Mouse (Mus musculus) kidney, embryonic 14.5 days (tissue): ENCODE results near the gene Cntnap5c. TPM values are rescaled to one million over a fixed set of nuclear protein-coding genes. Genes with fewer than 3 reads are reported as not detected.

Experiments used
- ATAC-seq: fragments of 200-750 bp; cut with Nextera tagmentation; 2 replicates; pipeline ENCODE4 v1.8.0; 2017; ENCODE audit warnings: moderate number of reproducible peaks, mild to moderate bottlenecking, moderate TSS enrichment, moderate library complexity; ENCODE audit not compliant: low FRiP score, low TSS enrichment
- H3K27ac ChIP-seq: fragments of 300-500 bp; sonication (generic); 2 replicates; pipeline ENCODE4 v1.5.1; 2014; ENCODE audit warnings: low read depth, mild to moderate bottlenecking, low read length, moderate library complexity, mixed read lengths
- H3K27me3 ChIP-seq: fragments of 300-500 bp; sonication (generic); 2 replicates; pipeline ENCODE4 v1.6.1; 2014; ENCODE audit warnings: mild to moderate bottlenecking, low read length; ENCODE audit not compliant: control insufficient read depth, insufficient read depth
- H3K36me3 ChIP-seq: fragments of 300-500 bp; sonication (generic); 2 replicates; pipeline ENCODE4 v1.6.1; 2014; ENCODE audit warnings: low read length, mixed read lengths; ENCODE audit not compliant: control insufficient read depth, insufficient read depth
- H3K4me1 ChIP-seq: fragments of 300-500 bp; sonication (generic); 2 replicates; pipeline ENCODE4 v1.6.1; 2014; ENCODE audit warnings: low read length, mixed read lengths; ENCODE audit not compliant: control insufficient read depth, insufficient read depth
- H3K4me2 ChIP-seq: fragments of 300-500 bp; sonication (generic); replicated peaks from 2 replicates; pipeline ENCODE4 v1.6.1; 2014; ENCODE audit warnings: low read depth, mild to moderate bottlenecking, low read length
- H3K4me3 ChIP-seq: fragments of 300-500 bp; sonication (generic); 2 replicates; pipeline ENCODE4 v1.5.1; 2014; ENCODE audit warnings: mild to moderate bottlenecking, low read length
- H3K9ac ChIP-seq: fragments of 300-500 bp; sonication (generic); 2 replicates; pipeline ENCODE4 v1.6.1; 2014; ENCODE audit warnings: low read depth, mild to moderate bottlenecking, low read length, moderate library complexity
- H3K9me3 ChIP-seq: fragments of 300-500 bp; sonication (generic); 2 replicates; pipeline ENCODE4 v1.6.1; 2016; ENCODE audit warnings: low read length; ENCODE audit not compliant: control insufficient read depth
- WGBS: fragments of 180-500 bp; shearing (Covaris S2); extraction: QIAGEN DNeasy Blood & Tissue Kit; methylation state at CpG from one replicate; pipeline ENCODE4 v1.1.7; 2014; 5-methylcytosine and 5-hydroxymethylcytosine counted together
- polyA plus RNA-seq: library from polyadenylated mRNA; unstranded; fragments of >200 nt; fragmentation: Nextera tagmentation; extraction: Ambion mirVana; gene quantifications from 2 replicates; pipeline ENCODE4 v1.2.1, GENCODE M21; 2014

Cntnap5c gene
- polyA plus RNA-seq, 1 experiment from 2014 or later: 0.05 TPM

DNA sequence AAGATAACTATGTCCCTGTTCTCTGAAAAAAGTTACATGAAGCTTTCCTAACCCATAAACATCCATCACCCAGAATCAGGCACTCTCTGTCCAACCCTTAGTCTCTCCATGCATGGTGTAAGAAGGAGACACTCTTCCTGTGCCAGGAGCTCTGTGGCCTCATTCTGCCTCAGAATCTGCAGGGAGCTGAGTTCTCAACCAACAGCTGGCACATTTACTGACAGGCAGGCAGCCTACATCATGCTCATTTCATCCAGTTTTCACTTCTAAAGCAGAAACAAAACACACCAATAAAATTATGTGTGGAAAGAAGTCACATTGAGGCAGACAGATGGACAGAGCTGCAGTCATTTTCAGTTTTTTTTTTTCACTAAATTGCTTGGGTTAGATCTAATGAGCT, 638.4 kb downstream of the Cntnap5c start:
- Histone ChIP-seq H3K36me3 (no peaks in the 10 kb centered on the region), H3K4me2 (no peak overlapping the region), H3K9me3 (no peaks in the 10 kb centered on the region), H3K27ac (no peak overlapping the region), H3K4me3 (no peak overlapping the region), H3K27me3 (no peaks in the 10 kb centered on the region), H3K9ac (no peak overlapping the region), H3K4me1 (no peaks in the 10 kb centered on the region)
- no peak for ATAC-seq

DNA sequence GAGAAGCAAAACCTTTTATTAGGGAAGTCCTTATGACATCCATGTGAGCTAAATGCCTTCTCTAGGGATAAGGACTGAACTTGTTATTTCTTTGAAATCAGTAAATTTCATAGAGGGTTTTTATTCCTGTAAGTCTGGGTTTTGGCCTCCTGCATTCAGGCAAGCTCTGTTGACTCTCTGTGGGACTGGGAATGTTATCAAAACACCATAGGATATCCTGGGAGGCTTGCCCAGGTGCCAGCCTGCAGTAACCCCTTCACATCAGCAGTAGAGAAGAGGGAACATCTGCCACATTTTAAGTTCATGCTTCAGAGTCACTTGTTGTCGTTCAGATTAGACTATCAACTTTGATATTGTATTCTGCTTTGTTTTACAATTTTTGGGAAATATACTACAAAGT, 639.4 kb downstream of the Cntnap5c start:
- Histone ChIP-seq H3K4me3 (no peak overlapping the region), H3K27ac (no peak overlapping the region)

GRCm38 (mm10) chr17:58437443-58437842, 668.1 kb downstream of the Cntnap5c start:
- Histone ChIP-seq H3K36me3 (no peaks in the 10 kb centered on the region), H3K9me3 (no peaks in the 10 kb centered on the region)

More for the DNA sequence above, 639.4 kb downstream of the Cntnap5c start:
- H3K9ac ChIP-seq: no peak overlapping the region
- ATAC-seq: no peak
- H3K9me3 ChIP-seq: no peaks in the 10 kb centered on the region
- no peaks in the 10 kb centered on the region for H3K27me3 ChIP-seq
- WGBS: 73% methylated on average over 1 of the region's 1 CpGs
- no peak overlapping the region for H3K4me2 ChIP-seq
- no peaks in the 10 kb centered on the region for H3K36me3 ChIP-seq
- no peaks in the 10 kb centered on the region for H3K4me1 ChIP-seq

More at GRCm38 (mm10) chr17:58437443-58437842, 668.1 kb downstream of the Cntnap5c start:
- H3K4me1 ChIP-seq: no peaks in the 10 kb centered on the region
- H3K9ac ChIP-seq: no peak overlapping the region
- H3K4me2 ChIP-seq: no peak overlapping the region
- H3K27me3 ChIP-seq: no peaks in the 10 kb centered on the region
- ATAC-seq: no peak
- no peak overlapping the region for H3K4me3 ChIP-seq
- H3K27ac ChIP-seq: no peak overlapping the region

Other genes with a start within 250 kb of the Cntnap5c start
- gene Vmn2r120, start 224.1 kb upstream of the Cntnap5c start, polyA plus RNA-seq: not detected in 2 replicates
- not detected in 2 replicates for gene Gm21834, start 27.4 kb upstream of the Cntnap5c start, polyA plus RNA-seq